Mouse (Mus musculus) CH12.LX (cell line): ENCODE measurements around the gene Dlg2. TPM values are rescaled to one million over a fixed set of nuclear protein-coding genes. Genes with fewer than 3 reads are reported as not detected.

Experiments
- DNase-seq: peaks from one replicate; pipeline ENCODE4 v3.0.0-alpha.2; 2013; ENCODE audit errors: extremely low read depth
- H3K27ac ChIP-seq: 2 replicates; pipeline ENCODE4 v1.5.1; 2012; ENCODE audit warnings: low read depth, mild to moderate bottlenecking, control low read depth, moderate library complexity; ENCODE audit not compliant: insufficient read depth
- H3K27me3 ChIP-seq: replicated peaks from 2 replicates; pipeline ENCODE3; 2012; ENCODE audit warnings: inconsistent platforms
- H3K36me3 ChIP-seq, 2 experiments: replicated peaks in 1 of 2; 2 replicates each; pipeline versions ENCODE3 to v1.6.1; 2012; ENCODE audit warnings: inconsistent platforms in 1 of 2, low read length in 1 of 2, mild to moderate bottlenecking in 1 of 2, mixed read lengths in 1 of 2, moderate library complexity in 1 of 2; ENCODE audit not compliant: control insufficient read depth in 1 of 2, insufficient read depth in 1 of 2
- H3K4me1 ChIP-seq, 2 experiments: 2 replicates each; pipeline ENCODE4 v1.6.1; 2012; ENCODE audit warnings: inconsistent platforms in 1 of 2, moderate library complexity in 1 of 2; ENCODE audit not compliant: insufficient read depth in 2 of 2, control insufficient read depth in 1 of 2
- H3K4me2 ChIP-seq: 2 replicates; pipeline ENCODE4 v1.6.1; 2012; ENCODE audit warnings: low read depth, mild to moderate bottlenecking, control low read depth; ENCODE audit not compliant: poor library complexity, insufficient read depth, severe bottlenecking
- H3K4me3 ChIP-seq, 3 experiments: fragments of 150-350 bp in 1 of 3; sonication (generic) in 1 of 3; replicated peaks in 1 of 3; 2 replicates each; pipeline versions ENCODE3 to v1.5.1; 2011 to 2012; ENCODE audit warnings: low read depth in 2 of 3, low read length in 2 of 3, mild to moderate bottlenecking in 2 of 3, moderate library complexity in 2 of 3, control low read depth in 1 of 3, improper control_type of control experiment in 1 of 3, inconsistent platforms in 1 of 3, mixed read lengths in 1 of 3; ENCODE audit not compliant: poor library complexity in 1 of 3
- H3K79me2 ChIP-seq: replicated peaks from 2 replicates; pipeline ENCODE4 v1.6.1; 2012; ENCODE audit warnings: mild to moderate bottlenecking, moderate library complexity; ENCODE audit not compliant: control insufficient read depth, poor library complexity, insufficient read depth, severe bottlenecking; ENCODE audit errors: extremely low read depth
- H3K9ac ChIP-seq: 2 replicates; pipeline ENCODE4 v1.6.1; 2012; ENCODE audit warnings: low read depth, mild to moderate bottlenecking, control low read depth, moderate library complexity; ENCODE audit not compliant: insufficient read depth
- H3K9me3 ChIP-seq: replicated peaks from 2 replicates; pipeline ENCODE3; 2012; ENCODE audit warnings: low read length, inconsistent platforms, mixed read lengths
- CHD2 ChIP-seq: IDR thresholded peaks from 2 replicates; pipeline ENCODE4 v1.6.1; 2011; ENCODE audit warnings: low read length, improper control_type of control experiment
- CTCF ChIP-seq, 2 experiments: IDR thresholded peaks in 1 of 2; conservative IDR thresholded peaks in 1 of 2; 2 replicates each; pipeline ENCODE4 v1.5.1; 2011 to 2012; ENCODE audit warnings: low read depth in 2 of 2, low read length in 2 of 2, improper control_type of control experiment in 1 of 2, inconsistent platforms in 1 of 2, mild to moderate bottlenecking in 1 of 2, moderate library complexity in 1 of 2
- E2F4 ChIP-seq: IDR thresholded peaks from 2 replicates; pipeline ENCODE4 v1.6.1; 2011; ENCODE audit warnings: low read depth, low read length, improper control_type of control experiment; ENCODE audit not compliant: insufficient replicate concordance
- ELF1 ChIP-seq: IDR thresholded peaks from 2 replicates; pipeline ENCODE4 v1.6.1; 2014; ENCODE audit warnings: low read depth, mild to moderate bottlenecking, inconsistent platforms, low read length, improper control_type of control experiment
- HCFC1 ChIP-seq: IDR thresholded peaks from 2 replicates; pipeline ENCODE4 v1.6.1; 2012; ENCODE audit warnings: low read depth, mild to moderate bottlenecking, inconsistent platforms, low read length, improper control_type of control experiment
- JUN ChIP-seq: IDR thresholded peaks from 2 replicates; pipeline ENCODE4 v1.6.1; 2011; ENCODE audit warnings: low read depth, mild to moderate bottlenecking, low read length, improper control_type of control experiment, moderate library complexity; ENCODE audit not compliant: insufficient read depth
- MXI1 ChIP-seq: IDR thresholded peaks from 2 replicates; pipeline ENCODE4 v1.6.1; 2011; ENCODE audit warnings: mild to moderate bottlenecking, low read depth, low read length, improper control_type of control experiment
- MYC ChIP-seq: IDR thresholded peaks from 2 replicates; pipeline ENCODE4 v1.6.1; 2011; ENCODE audit warnings: low read depth, mild to moderate bottlenecking, improper control_type of control experiment, low read length
- NELFE ChIP-seq: IDR thresholded peaks from 2 replicates; pipeline ENCODE4 v1.6.1; 2011; ENCODE audit warnings: low read depth, low read length, improper control_type of control experiment
- POLR2AphosphoS2 ChIP-seq: IDR thresholded peaks from 2 replicates; pipeline ENCODE4 v1.6.1; 2011; ENCODE audit warnings: low read depth, low read length, improper control_type of control experiment
- SMC3 ChIP-seq: IDR thresholded peaks from 2 replicates; pipeline ENCODE4 v1.6.1; 2011; ENCODE audit warnings: low read depth, low read length, improper control_type of control experiment
- TCF12 ChIP-seq: IDR thresholded peaks from 2 replicates; pipeline ENCODE4 v1.6.1; 2014; ENCODE audit warnings: low read depth, mild to moderate bottlenecking, inconsistent platforms, low read length, improper control_type of control experiment
- UBTF ChIP-seq: IDR thresholded peaks from 2 replicates; pipeline ENCODE4 v1.6.1; 2012; ENCODE audit warnings: low read depth, mild to moderate bottlenecking, inconsistent platforms, low read length, improper control_type of control experiment, moderate library complexity
- USF1 ChIP-seq: IDR thresholded peaks from 2 replicates; pipeline ENCODE4 v1.6.1; 2014; ENCODE audit warnings: low read depth, mild to moderate bottlenecking, inconsistent platforms, low read length, improper control_type of control experiment
- USF2 ChIP-seq: conservative IDR thresholded peaks from 2 replicates; pipeline ENCODE4 v1.6.1; 2011; ENCODE audit warnings: low read depth, low read length, improper control_type of control experiment
- dilution Hi-C: fragments of 300-500 bp; cut with MboI; formaldehyde crosslinking; loops from 2 replicates; pipeline ENCODE4 v1.14.3; 2020; ENCODE audit warnings: low sequenced_read_pairs; ENCODE audit not compliant: extremely low pct_unique_long_range_greater_than_20kb, extremely low pct_ligation_motif_present
- in situ Hi-C: fragments of 300-500 bp; cut with MboI; formaldehyde crosslinking; loops from 3 replicates; pipeline ENCODE4 v1.14.3; 2019; ENCODE audit warnings: low sequenced_read_pairs, low pct_ligation_motif_present, low pct_unique_long_range_greater_than_20kb, mixed read lengths
- polyA plus RNA-seq: library from polyadenylated mRNA; unstranded; fragments of >175 nt; gene quantifications from 2 replicates; pipeline ENCODE4 v1.2.1, GENCODE M21; 2012; ENCODE audit warnings: low read depth; ENCODE audit not compliant: insufficient read length
- total RNA-seq, 2 experiments: library from RNA; depleted of rRNA; stranded (reverse); fragments of 300-350 nt in 1 of 2; fragments of >200 nt in 1 of 2; gene quantifications; 2 replicates each; pipeline ENCODE4 v1.2.3; 2012 to 2014

The Dlg2 gene
- total and polyA plus RNA-seq, 3 experiments, result 0.36 TPM; not detected in 2

DNA sequence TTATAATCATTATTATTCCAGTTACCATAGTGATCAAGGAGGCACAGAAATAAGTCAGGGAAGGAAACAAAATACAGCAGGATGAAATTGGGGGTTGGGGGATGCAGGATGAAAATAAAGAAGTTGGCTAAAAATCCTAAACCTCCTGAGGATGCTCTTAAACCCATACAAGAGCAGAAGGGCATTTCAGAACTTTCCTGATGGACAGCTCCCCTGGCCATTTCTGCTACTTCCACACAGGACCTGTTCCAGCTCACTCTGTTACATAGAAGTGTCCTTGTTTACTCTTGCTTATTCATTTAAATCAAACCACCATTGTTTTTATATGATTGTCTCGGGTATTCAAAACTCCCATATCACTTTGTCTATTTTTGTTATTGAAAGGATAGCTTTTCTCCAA lies 791.3 kb downstream of the Dlg2 start:
- no peaks in the 10 kb centered on the region for H3K4me1 ChIP-seq
- no peaks in the 10 kb centered on the region for H3K36me3 ChIP-seq
- dilution Hi-C loops (no loop called here), in situ Hi-C loops (no loop called here)
- no peak overlapping the region for H3K4me2 ChIP-seq
- DNase-seq, result peak; percentile 8
- H3K9ac ChIP-seq, result no peak overlapping the region
- H3K79me2 ChIP-seq, result no peaks in the 10 kb centered on the region
- no peaks in the 10 kb centered on the region for H3K9me3 ChIP-seq
- H3K4me3 ChIP-seq, result no peak overlapping the region
- no peaks in the 10 kb centered on the region for H3K27me3 ChIP-seq
- TF ChIP-seq JUN, result no peak
- TF ChIP-seq CHD2, result no peak
- no peak for TF ChIP-seq POLR2AphosphoS2
- no peak for TF ChIP-seq E2F4
- TF ChIP-seq HCFC1, result no peak
- no peak for TF ChIP-seq NELFE
- TF ChIP-seq SMC3, result no peak
- no peak for TF ChIP-seq TCF12
- no peak overlapping the region for H3K27ac ChIP-seq

- Histone ChIP-seq H3K4me1 (no peaks in the 10 kb centered on the region), H3K4me3 (no peak overlapping the region), H3K36me3 (no peaks in the 10 kb centered on the region), H3K9me3 (no peaks in the 10 kb centered on the region), H3K9ac (no peak overlapping the region), H3K27ac (no peak overlapping the region), H3K79me2 (no peaks in the 10 kb centered on the region), H3K4me2 (no peak overlapping the region), H3K27me3 (no peaks in the 10 kb centered on the region)
- no peak for DNase-seq
- in situ Hi-C loops (no loop called here), dilution Hi-C loops (no loop called here)
- TF ChIP-seq USF2 (no peak), UBTF (no peak)
Measured at GRCm38 (mm10) chr7:91284167-91284566, 807.7 kb downstream of the Dlg2 start.

GRCm38 (mm10) chr7:91288324-91288723 lies 811.9 kb downstream of the Dlg2 start:
- H3K27me3 ChIP-seq, result no peaks in the 10 kb centered on the region
- dilution Hi-C loops (no loop called here), in situ Hi-C loops (no loop called here)
- no peak overlapping the region for H3K4me3 ChIP-seq
- no peak overlapping the region for H3K4me2 ChIP-seq
- no peak for DNase-seq
- no peaks in the 10 kb centered on the region for H3K79me2 ChIP-seq
- TF ChIP-seq ELF1 (no peak), POLR2AphosphoS2 (no peak), USF1 (no peak), CTCF (conservative IDR thresholded peaks at IDR 0.05 in 1 of 2, IDR thresholded peaks at IDR 0.05 in 1 of 2; ENCODE audit: low read depth in 2 of 2, low read length in 2 of 2) (no peak), CHD2 (no peak), MYC (no peak), MXI1 (no peak)
- H3K9ac ChIP-seq, result no peak overlapping the region
- H3K4me1 ChIP-seq, result no peaks in the 10 kb centered on the region
- H3K36me3 ChIP-seq, result no peaks in the 10 kb centered on the region
- no peaks in the 10 kb centered on the region for H3K9me3 ChIP-seq
- no peak overlapping the region for H3K27ac ChIP-seq
